Mouse (Mus musculus) stomach, postnatal 0 days (tissue): ENCODE measurements around the gene Spata17. TPM values are rescaled to one million over a fixed set of nuclear protein-coding genes. Genes with fewer than 3 reads are reported as not detected.

Experiments
- ATAC-seq: fragments of 200-750 bp; cut with Nextera tagmentation; 2 replicates; pipeline ENCODE4 v1.8.0; 2017; ENCODE audit not compliant: low FRiP score, low TSS enrichment
- DNase-seq: peaks from one replicate; pipeline ENCODE4 v3.0.0-alpha.2; 2016; ENCODE audit warnings: low spot score
- H3K27ac ChIP-seq: fragments of 300-500 bp; sonication (generic); replicated peaks from 2 replicates; pipeline ENCODE4 v1.5.1; 2014; ENCODE audit warnings: mild to moderate bottlenecking, control low read depth
- H3K27me3 ChIP-seq: fragments of 300-500 bp; sonication (generic); 2 replicates; pipeline ENCODE4 v1.6.1; 2014; ENCODE audit warnings: low read length; ENCODE audit not compliant: control insufficient read depth, insufficient read depth
- H3K36me3 ChIP-seq: fragments of 300-500 bp; sonication (generic); 2 replicates; pipeline ENCODE4 v1.6.1; 2014; ENCODE audit warnings: low read length, mixed read lengths; ENCODE audit not compliant: control insufficient read depth, insufficient read depth
- H3K4me1 ChIP-seq: fragments of 300-500 bp; sonication (generic); replicated peaks from 2 replicates; pipeline ENCODE4 v1.6.1; 2014; ENCODE audit warnings: antibody characterized with exemption; ENCODE audit not compliant: control insufficient read depth, insufficient read depth
- H3K4me2 ChIP-seq: fragments of 300-500 bp; sonication (generic); replicated peaks from 2 replicates; pipeline ENCODE4 v1.6.1; 2014; ENCODE audit warnings: low read depth, mild to moderate bottlenecking, control low read depth, moderate library complexity
- H3K4me3 ChIP-seq: fragments of 300-500 bp; sonication (generic); 2 replicates; pipeline ENCODE4 v1.5.1; 2014; ENCODE audit warnings: low read depth, low read length, control low read depth
- H3K9ac ChIP-seq: fragments of 300-500 bp; sonication (generic); 2 replicates; pipeline ENCODE4 v1.6.1; 2014; ENCODE audit warnings: mild to moderate bottlenecking, low read length, control low read depth, mixed read lengths
- H3K9me3 ChIP-seq: fragments of 300-500 bp; sonication (generic); 2 replicates; pipeline ENCODE4 v1.6.1; 2016; ENCODE audit warnings: low read length; ENCODE audit not compliant: control insufficient read depth
- CTCF ChIP-seq: IDR thresholded peaks from 2 replicates; pipeline ENCODE4 v1.5.1; 2016; ENCODE audit warnings: antibody characterized with exemption, low read depth, mild to moderate bottlenecking, moderate library complexity
- EP300 ChIP-seq: optimal IDR thresholded peaks from 2 replicates; pipeline ENCODE3; 2016; ENCODE audit warnings: antibody characterized with exemption
- WGBS: fragments of 180-500 bp; shearing (Covaris S2); extraction: QIAGEN DNeasy Blood & Tissue Kit; methylation state at CpG from one replicate; pipeline ENCODE4 v1.1.7; 2014; 5-methylcytosine and 5-hydroxymethylcytosine counted together
- polyA plus RNA-seq: library from polyadenylated mRNA; unstranded; fragments of >200 nt; fragmentation: Nextera tagmentation; extraction: Ambion mirVana; gene quantifications from 2 replicates; pipeline ENCODE4 v1.2.1, GENCODE M21; 2015

Gene Spata17
- polyA plus RNA-seq, 1 experiment from 2014 or later, result 0.22 TPM

DNA sequence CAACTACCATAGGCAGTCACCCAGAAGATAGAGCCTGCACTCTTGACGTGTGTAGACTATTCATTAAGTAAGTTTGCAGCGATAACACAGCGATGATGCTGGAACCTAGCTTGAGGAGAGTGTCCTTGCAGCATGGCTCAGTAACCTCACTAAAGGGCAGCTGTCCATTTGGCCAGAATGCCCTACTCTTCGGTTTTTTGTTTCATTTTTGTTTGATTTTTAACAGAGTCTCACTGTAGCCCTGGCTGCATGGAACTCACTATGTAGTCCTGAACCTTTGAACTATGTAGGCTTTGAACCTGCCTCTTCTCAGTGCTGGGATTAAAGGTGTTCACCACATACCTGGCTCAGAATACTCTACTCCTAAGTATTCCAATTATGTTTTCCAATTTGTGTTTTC lies 22.8 kb upstream of the Spata17 start:
- Histone ChIP-seq H3K4me3 (no peak overlapping the region), H3K9me3 (no peaks in the 10 kb centered on the region), H3K4me2 (no peak overlapping the region), H3K9ac (no peak overlapping the region), H3K36me3 (peaks cover 3% of the 10 kb centered on the region; the same call in 1 of the 2 replicates), H3K27ac (no peak overlapping the region), H3K4me1 (no peaks in the 10 kb centered on the region), H3K27me3 (no peaks in the 10 kb centered on the region)
- DNase-seq, result no peak
- 90% methylated on average over 4 of the region's 4 CpGs for WGBS
- ATAC-seq, result no peak
- no peak for TF ChIP-seq EP300
- TF ChIP-seq CTCF, result no peak

DNA sequence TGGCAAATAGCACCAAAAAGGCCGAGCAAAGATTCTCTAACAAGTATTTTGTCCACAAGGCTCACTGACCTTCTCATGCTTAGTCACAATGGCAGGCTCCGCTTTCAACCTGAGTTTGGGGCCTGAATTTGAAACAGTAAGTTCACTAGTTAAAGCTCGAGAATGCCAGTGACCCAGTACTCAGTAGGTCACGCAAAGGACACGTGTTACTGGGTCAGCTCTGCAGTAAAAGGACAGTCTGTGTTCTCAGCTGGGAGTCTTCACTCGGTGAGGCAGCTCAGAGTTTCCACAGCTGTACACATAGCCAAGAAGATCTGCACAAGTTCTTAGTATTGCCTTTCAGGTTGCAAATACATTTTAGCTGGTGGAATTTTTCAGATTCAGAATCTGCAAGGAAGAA lies 21.0 kb upstream of the Spata17 start:
- no peak overlapping the region for H3K4me2 ChIP-seq

DNA sequence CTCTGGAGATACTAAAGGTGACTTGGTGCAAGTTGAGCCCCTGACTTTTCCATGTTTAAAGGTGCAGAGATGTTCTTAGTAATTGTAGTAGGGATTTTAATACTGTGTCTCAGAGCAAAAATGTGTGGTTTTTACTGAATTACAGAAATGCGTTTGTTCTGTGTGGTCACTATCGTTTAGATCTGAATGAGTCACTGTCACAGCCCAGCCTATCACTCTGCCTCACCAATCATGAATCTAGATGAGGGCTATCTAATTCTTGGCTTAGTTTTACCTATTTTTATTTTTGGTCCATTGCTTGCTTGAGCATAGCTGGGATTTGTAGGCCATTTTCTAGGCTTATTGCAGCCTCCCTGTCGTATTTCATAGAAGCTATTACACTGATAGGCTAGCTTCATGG lies 19.9 kb upstream of the Spata17 start:
- no peaks in the 10 kb centered on the region for H3K9me3 ChIP-seq
- H3K4me2 ChIP-seq, result no peak overlapping the region
- DNase-seq, result no peak
- 94% methylated on average over 3 of the region's 3 CpGs for WGBS
- H3K4me3 ChIP-seq, result no peak overlapping the region
- no peak overlapping the region for H3K27ac ChIP-seq
- TF ChIP-seq EP300 (no peak), CTCF (no peak)
- no peak overlapping the region for H3K9ac ChIP-seq
- H3K4me1 ChIP-seq, result no peaks in the 10 kb centered on the region
- ATAC-seq, result no peak
- peaks cover 3% of the 10 kb centered on the region; the same call in 1 of the 2 replicates for H3K36me3 ChIP-seq
- no peaks in the 10 kb centered on the region for H3K27me3 ChIP-seq

More for the DNA sequence above, 21.0 kb upstream of the Spata17 start:
- 67% methylated on average over 6 of the region's 6 CpGs for WGBS
- Histone ChIP-seq H3K27me3 (no peaks in the 10 kb centered on the region), H3K4me3 (no peak overlapping the region), H3K9me3 (no peaks in the 10 kb centered on the region), H3K4me1 (no peaks in the 10 kb centered on the region), H3K27ac (no peak overlapping the region), H3K9ac (no peak overlapping the region), H3K36me3 (peaks cover 3% of the 10 kb centered on the region; the same call in 1 of the 2 replicates)
- TF ChIP-seq CTCF, result no peak
- TF ChIP-seq EP300, result no peak
- DNase-seq, result no peak
- ATAC-seq, result no peak

DNA sequence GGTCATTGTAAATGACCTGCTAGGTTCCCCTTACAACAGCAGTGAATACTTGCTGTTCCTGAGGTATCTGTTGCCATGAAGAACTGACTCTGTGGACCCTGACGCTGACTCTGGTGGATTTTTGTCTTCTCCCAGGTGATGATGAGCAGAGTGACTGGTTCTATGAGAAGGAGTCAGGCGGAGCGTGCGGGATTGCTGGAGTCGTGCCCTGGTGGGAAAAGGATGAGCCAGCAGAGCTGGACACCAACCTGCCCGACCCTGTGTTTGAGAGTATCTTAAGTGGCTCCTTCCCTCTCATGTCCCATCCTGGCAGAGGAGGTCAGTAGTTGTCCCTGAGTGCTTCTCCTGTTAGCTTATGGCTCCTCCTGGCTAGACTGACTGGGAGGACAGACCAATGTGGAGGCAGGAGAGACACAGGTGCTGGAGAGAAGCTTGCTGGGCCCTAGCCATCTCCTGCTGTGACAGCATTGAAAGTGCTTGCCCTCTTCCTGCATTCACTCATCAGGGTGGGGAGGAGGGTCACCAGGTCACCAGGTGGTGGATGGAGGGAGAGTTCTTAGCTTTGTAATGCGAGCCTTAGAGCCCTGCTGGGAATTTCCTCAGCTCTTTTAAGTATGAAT lies 17.8 kb upstream of the Spata17 start:
- Histone ChIP-seq H3K9ac (no peak overlapping the region), H3K9me3 (no peaks in the 10 kb centered on the region), H3K4me2 (no peak overlapping the region), H3K4me3 (no peak overlapping the region), H3K27me3 (no peaks in the 10 kb centered on the region), H3K4me1 (no peaks in the 10 kb centered on the region), H3K36me3 (peaks cover 3% of the 10 kb centered on the region; the same call in 1 of the 2 replicates), H3K27ac (no peak overlapping the region)
- DNase-seq (no peak), ATAC-seq (no peak)
- TF ChIP-seq EP300, result no peak
- peak; percentile 34 for TF ChIP-seq CTCF
- WGBS, result 72% methylated on average over 7 of the region's 7 CpGs

DNA sequence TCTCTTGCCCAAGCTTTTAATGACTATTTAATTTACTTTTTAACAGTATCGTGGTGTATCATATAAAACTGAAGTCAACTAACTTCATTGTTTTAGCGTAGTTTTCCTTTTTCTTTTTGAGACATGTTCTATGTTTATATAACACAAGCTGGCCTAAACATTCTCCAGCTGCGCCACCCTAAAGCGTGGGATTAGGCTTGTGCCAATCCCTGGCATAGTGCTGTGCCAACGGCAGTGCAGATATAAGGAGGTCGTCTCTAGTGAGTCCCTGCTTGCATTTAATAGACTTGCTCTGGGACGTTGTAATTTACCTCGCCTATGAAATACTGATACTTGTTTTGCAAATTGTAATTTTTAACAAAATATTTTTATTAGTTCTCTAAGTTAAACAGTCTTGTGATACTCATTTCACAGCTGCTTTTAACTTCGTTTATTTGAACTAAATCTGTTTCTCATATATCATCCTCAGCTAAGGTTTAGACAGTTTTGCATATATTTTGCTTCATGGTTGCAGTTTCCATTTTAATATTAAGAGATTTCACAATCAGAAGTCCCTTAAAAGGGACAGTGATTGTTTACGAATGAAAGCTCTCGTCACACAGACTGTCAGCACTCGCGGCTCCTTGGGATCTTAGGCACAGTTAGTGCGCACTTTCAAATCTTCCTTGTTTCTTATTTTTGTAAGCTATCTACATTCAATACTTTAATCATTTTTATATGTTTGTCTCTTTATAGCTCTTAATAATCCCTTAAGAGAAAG lies 17.1 kb upstream of the Spata17 start:
- no peak for DNase-seq
- Histone ChIP-seq H3K4me2 (no peak overlapping the region), H3K4me1 (no peaks in the 10 kb centered on the region), H3K27me3 (no peaks in the 10 kb centered on the region), H3K4me3 (no peak overlapping the region), H3K9ac (no peak overlapping the region), H3K27ac (no peak overlapping the region), H3K9me3 (no peaks in the 10 kb centered on the region), H3K36me3 (peaks cover 3% of the 10 kb centered on the region; the same call in 1 of the 2 replicates)
- WGBS, result 60% methylated on average over 14 of the region's 14 CpGs
- ATAC-seq, result no peak
- no peak for TF ChIP-seq CTCF

DNA sequence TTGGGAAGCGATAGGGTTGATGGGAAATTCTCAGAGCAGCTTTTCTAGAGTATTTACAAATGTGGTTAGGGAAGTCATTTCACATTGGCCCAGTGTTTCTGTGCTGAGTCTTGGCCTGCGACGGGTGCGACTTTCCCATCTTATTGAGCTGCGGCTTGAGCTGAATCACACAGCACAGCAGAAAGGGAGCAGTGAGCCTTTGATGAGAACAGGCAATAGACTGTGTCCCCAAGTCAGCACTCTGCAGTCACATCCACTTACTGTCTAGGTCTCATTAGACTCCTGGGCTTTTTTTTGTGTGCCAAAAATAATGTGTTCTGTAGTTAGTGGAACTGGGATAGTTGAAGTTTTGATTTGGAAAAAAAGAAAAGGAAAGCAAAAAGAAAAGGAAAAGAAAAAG lies 15.0 kb upstream of the Spata17 start:
- ATAC-seq, result no peak
- no peak overlapping the region for H3K4me3 ChIP-seq
- no peak overlapping the region for H3K4me2 ChIP-seq
- DNase-seq, result no peak
- H3K27me3 ChIP-seq, result no peaks in the 10 kb centered on the region
- TF ChIP-seq CTCF (no peak), EP300 (no peak)
- H3K9ac ChIP-seq, result no peak overlapping the region
- no peaks in the 10 kb centered on the region for H3K4me1 ChIP-seq
- H3K9me3 ChIP-seq, result no peaks in the 10 kb centered on the region
- WGBS, result 90% methylated on average over 5 of the region's 5 CpGs
- H3K27ac ChIP-seq, result no peak overlapping the region
- H3K36me3 ChIP-seq, result peaks cover 3% of the 10 kb centered on the region; the same call in 1 of the 2 replicates
